Mouse (Mus musculus): Measurements from ENCODE around the gene Cep95. TPM values are rescaled to one million over a fixed set of nuclear protein-coding genes. Genes with fewer than 3 reads are reported as not detected.

Cep95 gene
- total and polyA plus RNA-seq, 2 experiments from 2014 or later: 6.9 to 15.8 TPM

- TF ChIP-seq CTCF (IDR thresholded peaks at IDR 0.05; ENCODE audit: low read depth): no peak
- no peaks in the 10 kb centered on the region for H3K9me3 ChIP-seq (ENCODE audit: low read length)
- H3K27ac ChIP-seq (ENCODE audit: low read depth, low read length): no peak overlapping the region
- no peak overlapping the region for H3K9ac ChIP-seq
- H3K36me3 ChIP-seq (ENCODE audit: insufficient read depth): peaks cover 52% of the 10 kb centered on the region
- H3K27me3 ChIP-seq (ENCODE audit: insufficient read depth, low read length): no peaks in the 10 kb centered on the region
- ATAC-seq (no peak), DNase-seq (no peak)
- WGBS: 88% methylated on average over 9 of the region's 9 CpGs
- H3K4me1 ChIP-seq (ENCODE audit: insufficient read depth): no peaks in the 10 kb centered on the region; the same call in 1 of the 2 replicates
- H3K4me3 ChIP-seq (ENCODE audit: low read depth, low read length): no peak overlapping the region
- no peak overlapping the region for H3K4me2 ChIP-seq (ENCODE audit: low read depth)
These were observed 30.5 kb downstream of the Cep95 start for GRCm38 (mm10) chr11:106819595-106819994.

GRCm38 (mm10) chr11:106820252-106820651 lies 31.2 kb downstream of the Cep95 start:
- DNase-seq: no peak
- Histone ChIP-seq H3K27ac (ENCODE audit: low read depth, low read length) (no peak overlapping the region), H3K4me3 (ENCODE audit: low read depth, low read length) (no peak overlapping the region), H3K9ac (no peak overlapping the region), H3K36me3 (ENCODE audit: insufficient read depth) (peaks cover 46% of the 10 kb centered on the region), H3K27me3 (ENCODE audit: insufficient read depth, low read length) (no peaks in the 10 kb centered on the region), H3K9me3 (ENCODE audit: low read length) (no peaks in the 10 kb centered on the region), H3K4me2 (ENCODE audit: low read depth) (no peak overlapping the region), H3K4me1 (ENCODE audit: insufficient read depth) (no peaks in the 10 kb centered on the region; the same call in 1 of the 2 replicates)
- TF ChIP-seq CTCF (IDR thresholded peaks at IDR 0.05; ENCODE audit: low read depth): no peak
- no peak for ATAC-seq
- 57% methylated on average over 6 of the region's 6 CpGs for WGBS

GRCm38 (mm10) chr11:106820972-106821371 lies 31.9 kb downstream of the Cep95 start:
- DNase-seq: no peak
- H3K27ac ChIP-seq (ENCODE audit: low read depth, low read length): no peak overlapping the region

GRCm38 (mm10) chr11:106821397-106821796 lies 32.3 kb downstream of the Cep95 start:
- Histone ChIP-seq H3K4me2 (ENCODE audit: low read depth) (no peak overlapping the region), H3K27me3 (ENCODE audit: insufficient read depth, low read length) (no peaks in the 10 kb centered on the region), H3K4me1 (ENCODE audit: insufficient read depth) (no peaks in the 10 kb centered on the region; the same call in 1 of the 2 replicates), H3K9me3 (ENCODE audit: low read length) (no peaks in the 10 kb centered on the region), H3K4me3 (ENCODE audit: low read depth, low read length) (no peak overlapping the region), H3K36me3 (ENCODE audit: insufficient read depth) (peaks cover 40% of the 10 kb centered on the region), H3K9ac (no peak overlapping the region), H3K27ac (ENCODE audit: low read depth, low read length) (no peak overlapping the region)
- ATAC-seq (no peak), DNase-seq (no peak)
- TF ChIP-seq CTCF (IDR thresholded peaks at IDR 0.05; ENCODE audit: low read depth): no peak
- 86% methylated on average over 6 of the region's 6 CpGs for WGBS

More at GRCm38 (mm10) chr11:106820972-106821371, 31.9 kb downstream of the Cep95 start:
- no peaks in the 10 kb centered on the region; the same call in 1 of the 2 replicates for H3K4me1 ChIP-seq (ENCODE audit: insufficient read depth)
- no peak for TF ChIP-seq CTCF (IDR thresholded peaks at IDR 0.05; ENCODE audit: low read depth)
- no peak overlapping the region for H3K9ac ChIP-seq
- peaks cover 44% of the 10 kb centered on the region for H3K36me3 ChIP-seq (ENCODE audit: insufficient read depth)
- H3K4me2 ChIP-seq (ENCODE audit: low read depth): no peak overlapping the region
- H3K27me3 ChIP-seq (ENCODE audit: insufficient read depth, low read length): no peaks in the 10 kb centered on the region
- no peak overlapping the region for H3K4me3 ChIP-seq (ENCODE audit: low read depth, low read length)
- 0 out of 2 replicates have a peak, but pooled peaks have one; percentile 19 for ATAC-seq
- no peaks in the 10 kb centered on the region for H3K9me3 ChIP-seq (ENCODE audit: low read length)
- WGBS: 52% methylated on average over 4 of the region's 4 CpGs

GRCm38 (mm10) chr11:106822491-106822890 lies 33.4 kb downstream of the Cep95 start:
- Histone ChIP-seq H3K27ac (ENCODE audit: low read depth, low read length) (no peak overlapping the region), H3K4me1 (ENCODE audit: insufficient read depth) (no peaks in the 10 kb centered on the region; the same call in 1 of the 2 replicates), H3K4me2 (ENCODE audit: low read depth) (no peak overlapping the region), H3K9me3 (ENCODE audit: low read length) (no peaks in the 10 kb centered on the region), H3K36me3 (ENCODE audit: insufficient read depth) (peaks cover 36% of the 10 kb centered on the region), H3K27me3 (ENCODE audit: insufficient read depth, low read length) (no peaks in the 10 kb centered on the region), H3K9ac (no peak overlapping the region), H3K4me3 (ENCODE audit: low read depth, low read length) (no peak overlapping the region)
- ATAC-seq (no peak), DNase-seq (no peak)
- 89% methylated on average over 8 of the region's 8 CpGs for WGBS
- no peak for TF ChIP-seq CTCF (IDR thresholded peaks at IDR 0.05; ENCODE audit: low read depth)

- Histone ChIP-seq H3K36me3 (ENCODE audit: insufficient read depth) (peaks cover 36% of the 10 kb centered on the region), H3K27me3 (ENCODE audit: insufficient read depth, low read length) (no peaks in the 10 kb centered on the region), H3K27ac (ENCODE audit: low read depth, low read length) (no peak overlapping the region), H3K9me3 (ENCODE audit: low read length) (no peaks in the 10 kb centered on the region), H3K4me3 (ENCODE audit: low read depth, low read length) (no peak overlapping the region), H3K4me2 (ENCODE audit: low read depth) (no peak overlapping the region), H3K4me1 (ENCODE audit: insufficient read depth) (no peaks in the 10 kb centered on the region; the same call in 1 of the 2 replicates), H3K9ac (no peak overlapping the region)
- no peak for TF ChIP-seq CTCF (IDR thresholded peaks at IDR 0.05; ENCODE audit: low read depth)
- DNase-seq (no peak), ATAC-seq (no peak)
- WGBS: 57% methylated on average over 5 of the region's 5 CpGs
These were observed 33.9 kb downstream of the Cep95 start for GRCm38 (mm10) chr11:106822911-106823310.

- TF ChIP-seq CTCF (IDR thresholded peaks at IDR 0.05; ENCODE audit: low read depth): no peak
- DNase-seq (no peak), ATAC-seq (no peak)
- Histone ChIP-seq H3K27ac (ENCODE audit: low read depth, low read length) (no peak overlapping the region), H3K4me3 (ENCODE audit: low read depth, low read length) (no peak overlapping the region), H3K36me3 (ENCODE audit: insufficient read depth) (peaks cover 44% of the 10 kb centered on the region), H3K9ac (no peak overlapping the region), H3K9me3 (ENCODE audit: low read length) (no peaks in the 10 kb centered on the region), H3K4me2 (ENCODE audit: low read depth) (no peak overlapping the region), H3K4me1 (ENCODE audit: insufficient read depth) (no peaks in the 10 kb centered on the region), H3K27me3 (ENCODE audit: insufficient read depth, low read length) (no peaks in the 10 kb centered on the region)
- 90% methylated on average over 8 of the region's 8 CpGs for WGBS
These were observed 34.7 kb downstream of the Cep95 start for GRCm38 (mm10) chr11:106823741-106824140.
